Mouse (Mus musculus) lung, postnatal 14 days (tissue): ENCODE measurements around the gene Orm2.

ENCODE experiments used
- DNase-seq: peaks from one replicate; pipeline ENCODE4 v3.0.0; 2021

Gene Orm2

DNA sequence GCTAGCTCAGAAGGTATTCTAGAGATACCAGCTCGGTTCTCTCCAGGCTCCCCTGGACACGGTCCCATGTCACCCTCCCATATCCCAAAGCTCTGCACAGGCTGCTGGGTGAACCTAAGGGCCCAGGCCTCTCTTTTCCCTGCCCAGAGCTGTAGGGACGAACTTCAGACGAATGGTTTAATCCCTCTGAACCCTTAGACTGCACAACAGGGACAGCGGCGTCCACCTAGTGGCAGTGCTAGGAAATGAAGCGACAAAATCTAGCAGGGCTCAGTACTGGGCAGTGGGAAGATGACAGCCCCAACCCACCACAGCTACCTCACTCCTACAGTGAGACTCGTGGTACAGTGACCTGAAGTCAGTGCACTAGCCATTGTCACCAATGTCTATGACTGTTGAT lies 46.4 kb downstream of the Orm2 start:
- DNase-seq = peak; percentile 76

DNA sequence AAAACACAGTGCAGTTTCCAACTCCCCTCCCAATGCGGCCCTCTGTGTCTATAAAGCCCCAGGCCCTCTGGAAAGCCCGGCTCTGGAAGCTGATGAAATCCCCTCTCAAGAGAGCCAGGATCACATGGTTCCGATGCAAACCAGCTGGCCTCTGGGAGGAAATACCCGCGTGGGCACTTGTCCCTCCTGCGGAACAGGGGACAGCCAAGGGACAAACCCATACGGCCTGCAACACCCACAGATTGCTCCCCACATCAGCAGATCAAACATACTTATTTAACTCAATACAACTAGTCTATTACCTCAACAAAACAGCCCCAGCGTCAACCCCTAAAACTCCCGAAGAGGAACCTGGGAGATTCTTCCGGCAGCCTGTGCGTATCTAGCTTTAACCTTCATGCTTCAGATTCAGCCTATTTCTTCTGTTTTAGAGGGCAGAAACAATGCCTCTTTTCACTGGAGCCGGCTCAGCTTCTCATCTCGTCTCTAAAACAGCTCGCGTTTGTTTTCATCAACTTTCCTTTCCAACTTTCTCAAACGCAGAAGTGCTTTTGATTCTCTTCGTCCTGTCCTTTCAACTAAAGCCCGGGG lies 47.2 kb downstream of the Orm2 start:
- DNase-seq = no peak

DNA sequence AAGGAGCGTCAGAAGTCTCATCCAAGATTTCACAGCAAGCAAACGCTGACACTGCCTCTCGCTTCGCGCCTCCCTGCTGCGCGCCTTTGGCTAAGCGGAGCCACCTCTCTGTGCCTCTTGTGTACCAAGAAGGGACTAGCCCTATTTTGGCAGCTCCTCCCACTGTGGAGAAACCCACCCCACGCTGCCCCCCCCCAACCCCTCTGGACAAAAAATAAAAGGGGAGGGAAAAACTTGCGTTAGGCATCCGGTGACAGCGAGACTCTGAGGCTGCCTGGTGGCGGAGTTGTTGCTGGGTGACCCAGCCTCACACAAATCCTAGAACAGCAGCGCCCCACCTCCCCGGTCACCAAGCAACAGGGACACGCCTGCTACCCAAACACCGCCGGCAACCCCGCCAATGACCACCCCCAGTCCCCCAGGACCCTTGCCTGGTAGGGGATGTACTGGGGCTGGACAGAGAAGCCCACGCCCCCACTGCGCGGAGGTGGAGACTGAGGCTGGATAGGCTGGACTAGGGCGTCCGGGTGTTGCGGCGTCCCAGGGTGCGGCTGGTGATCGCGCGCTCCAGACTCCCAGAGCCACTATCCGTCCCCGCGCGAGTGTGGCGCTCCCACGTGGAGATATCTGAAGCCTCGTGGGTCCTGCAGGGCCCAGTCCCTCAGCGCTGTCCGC lies 47.8 kb downstream of the Orm2 start:
- peak; percentile 61 for DNase-seq

DNA sequence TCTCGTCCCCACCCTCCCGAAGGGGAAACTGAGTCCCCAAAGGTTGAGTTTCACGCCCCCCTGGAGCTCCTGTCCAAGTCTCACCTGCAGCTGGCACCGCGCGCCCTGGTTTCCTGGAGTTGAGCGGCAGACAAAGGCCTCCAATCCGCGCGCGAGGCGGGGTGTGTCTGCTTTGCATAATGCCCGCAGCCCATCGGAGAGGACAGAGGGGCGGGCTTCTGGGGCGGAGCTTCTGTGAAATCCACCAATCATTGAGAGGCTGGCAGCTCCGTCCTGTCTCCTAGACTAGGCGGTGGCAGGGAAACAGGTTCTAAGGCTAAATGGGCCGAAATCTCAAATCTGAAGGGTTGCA lies 48.3 kb downstream of the Orm2 start:
- peak; percentile 95 for DNase-seq

DNA sequence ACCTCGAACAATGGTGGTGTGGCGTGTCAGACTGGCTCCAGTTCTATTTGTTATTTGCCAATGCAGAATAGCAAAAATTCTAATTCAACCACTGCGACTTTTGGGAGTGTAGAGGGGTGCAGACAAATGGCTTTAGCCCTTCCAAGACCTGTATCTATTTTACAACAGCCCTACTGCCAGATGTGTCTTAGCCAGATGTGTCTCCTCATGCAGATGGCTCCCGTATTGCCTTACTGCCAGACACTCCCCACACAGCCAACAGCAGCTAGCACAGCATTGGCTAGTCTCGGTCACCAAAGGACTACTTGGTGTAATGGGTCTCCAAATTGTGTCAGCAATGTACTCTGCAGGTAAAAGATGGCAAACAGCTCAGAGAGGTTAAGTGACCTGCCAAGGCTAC lies 49.0 kb downstream of the Orm2 start:
- DNase-seq = no peak

DNA sequence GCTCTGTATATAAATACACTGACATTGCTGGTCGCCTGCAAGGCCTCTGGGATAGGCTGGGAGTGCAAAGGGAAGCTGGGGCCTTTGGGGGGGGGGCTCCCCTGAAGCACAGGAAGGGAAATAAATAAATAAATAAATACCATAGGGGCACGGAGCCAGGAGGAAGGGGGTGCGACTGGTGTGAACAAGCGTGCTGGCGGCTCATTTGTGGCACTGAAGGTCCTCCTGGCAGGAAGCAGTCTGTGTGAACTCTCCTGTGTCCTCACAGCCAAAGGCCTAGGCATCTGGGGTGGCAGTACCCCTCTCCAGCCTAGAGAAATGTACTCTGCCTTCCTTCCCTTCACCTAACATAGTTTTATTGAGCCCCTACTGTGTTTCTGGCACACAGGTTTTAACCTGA lies 52.7 kb downstream of the Orm2 start:
- DNase-seq = no peak
